Mouse (Mus musculus): ENCODE measurements around the gene Mvb12b. TPM values are rescaled to one million over a fixed set of nuclear protein-coding genes. Genes with fewer than 3 reads are reported as not detected.
A peak's percentile ranks its signal among the peaks of the same experiment; 100 is the strongest.

Gene Mvb12b
- total and polyA plus RNA-seq, 3 experiments = 7.2 to 51.4 (median 46.2) TPM

- no peaks in the 10 kb centered on the region for H3K27me3 ChIP-seq (ENCODE audit: insufficient read depth, low read length)
- peaks cover 85% of the 10 kb centered on the region for H3K36me3 ChIP-seq (replicated peaks)
- no peaks in the 10 kb centered on the region for H3K9me3 ChIP-seq (replicated peaks)
- TF ChIP-seq CTCF (IDR thresholded peaks at IDR 0.05; ENCODE audit: low read depth, low read length) (no peak), TAL1 (conservative IDR thresholded peaks at IDR 0.05; ENCODE audit: low read depth, low read length) (no peak), GATA2 (IDR thresholded peaks at IDR 0.05; ENCODE audit: borderline replicate concordance, low read depth, low read length) (no peak), GATA1 (IDR thresholded peaks at IDR 0.05; ENCODE audit: borderline replicate concordance, low read length) (no peak)
- no peak for DNase-seq (ENCODE audit: low spot score)
- ATAC-seq (ENCODE audit: extremely low read depth, insufficient number of reproducible peaks, low FRiP score, poor library complexity, severe bottlenecking) = no peak
- H3K4me1 ChIP-seq (ENCODE audit: insufficient read depth, low read depth, low read length) = no peaks in the 10 kb centered on the region
- no peak overlapping the region for H3K4me3 ChIP-seq (ENCODE audit: low read depth, low read length)
Measured at GRCm38 (mm10) chr2:33759447-33759846, 128.3 kb downstream of the Mvb12b start.

- DNase-seq (ENCODE audit: low spot score) (no peak), ATAC-seq (ENCODE audit: extremely low read depth, insufficient number of reproducible peaks, low FRiP score, poor library complexity, severe bottlenecking) (no peak)
- Histone ChIP-seq H3K4me1 (ENCODE audit: insufficient read depth, low read depth, low read length) (no peaks in the 10 kb centered on the region), H3K27me3 (ENCODE audit: insufficient read depth, low read length) (no peaks in the 10 kb centered on the region), H3K9me3 (replicated peaks) (no peaks in the 10 kb centered on the region), H3K36me3 (replicated peaks) (peaks cover 88% of the 10 kb centered on the region), H3K4me3 (ENCODE audit: low read depth, low read length) (no peak overlapping the region)
- no peak for TF ChIP-seq GATA1 (IDR thresholded peaks at IDR 0.05; ENCODE audit: borderline replicate concordance, low read length)
Measured at GRCm38 (mm10) chr2:33755633-33756020, 132.1 kb downstream of the Mvb12b start.

- Histone ChIP-seq H3K9me3 (replicated peaks) (no peaks in the 10 kb centered on the region), H3K4me3 (ENCODE audit: low read depth, low read length) (no peak overlapping the region), H3K4me1 (ENCODE audit: insufficient read depth, low read depth, low read length) (no peaks in the 10 kb centered on the region), H3K27me3 (ENCODE audit: insufficient read depth, low read length) (no peaks in the 10 kb centered on the region), H3K36me3 (replicated peaks) (peaks cover 90% of the 10 kb centered on the region)
- DNase-seq (ENCODE audit: low spot score) = no peak
- ATAC-seq (ENCODE audit: extremely low read depth, insufficient number of reproducible peaks, low FRiP score, poor library complexity, severe bottlenecking) = no peak
- no peak for TF ChIP-seq GATA1 (IDR thresholded peaks at IDR 0.05; ENCODE audit: borderline replicate concordance, low read length)
Measured at GRCm38 (mm10) chr2:33754980-33755632, 132.6 kb downstream of the Mvb12b start.

- Histone ChIP-seq H3K4me3 (ENCODE audit: low read depth, low read length) (no peak overlapping the region), H3K27me3 (ENCODE audit: insufficient read depth, low read length) (no peaks in the 10 kb centered on the region), H3K9me3 (replicated peaks) (no peaks in the 10 kb centered on the region), H3K4me1 (ENCODE audit: insufficient read depth, low read depth, low read length) (no peaks in the 10 kb centered on the region), H3K36me3 (replicated peaks) (peaks cover 95% of the 10 kb centered on the region)
- no peak for DNase-seq (ENCODE audit: low spot score)
- TF ChIP-seq CTCF (IDR thresholded peaks at IDR 0.05; ENCODE audit: low read depth, low read length) (no peak), POLR2AphosphoS5 (IDR thresholded peaks at IDR 0.05; ENCODE audit: insufficient replicate concordance, low read depth, low read length) (no peak), GATA2 (IDR thresholded peaks at IDR 0.05; ENCODE audit: borderline replicate concordance, low read depth, low read length) (no peak)
- ATAC-seq (ENCODE audit: extremely low read depth, insufficient number of reproducible peaks, low FRiP score, poor library complexity, severe bottlenecking) = no peak
Measured at GRCm38 (mm10) chr2:33754317-33754633, 133.5 kb downstream of the Mvb12b start.

- Histone ChIP-seq H3K4me3 (ENCODE audit: low read depth, low read length) (no peak overlapping the region), H3K9me3 (replicated peaks) (no peaks in the 10 kb centered on the region), H3K4me1 (ENCODE audit: insufficient read depth, low read depth, low read length) (no peaks in the 10 kb centered on the region), H3K36me3 (replicated peaks) (peaks cover 95% of the 10 kb centered on the region), H3K27me3 (ENCODE audit: insufficient read depth, low read length) (no peaks in the 10 kb centered on the region)
- DNase-seq (ENCODE audit: low spot score) = no peak
- TF ChIP-seq GATA2 (IDR thresholded peaks at IDR 0.05; ENCODE audit: borderline replicate concordance, low read depth, low read length) (no peak), GATA1 (IDR thresholded peaks at IDR 0.05; ENCODE audit: borderline replicate concordance, low read length) (no peak), TAL1 (conservative IDR thresholded peaks at IDR 0.05; ENCODE audit: low read depth, low read length) (no peak), CTCF (IDR thresholded peaks at IDR 0.05; ENCODE audit: low read depth, low read length) (no peak), POLR2AphosphoS5 (IDR thresholded peaks at IDR 0.05; ENCODE audit: insufficient replicate concordance, low read depth, low read length) (no peak)
- ATAC-seq (ENCODE audit: extremely low read depth, insufficient number of reproducible peaks, low FRiP score, poor library complexity, severe bottlenecking) = no peak
Measured at GRCm38 (mm10) chr2:33753630-33754316, 134.0 kb downstream of the Mvb12b start.

- TF ChIP-seq CTCF (IDR thresholded peaks at IDR 0.05; ENCODE audit: low read depth, low read length) = no peak
- TF ChIP-seq POLR2AphosphoS5 (IDR thresholded peaks at IDR 0.05; ENCODE audit: insufficient replicate concordance, low read depth, low read length) = no peak
- no peak for TF ChIP-seq GATA2 (IDR thresholded peaks at IDR 0.05; ENCODE audit: borderline replicate concordance, low read depth, low read length)
- TF ChIP-seq TAL1 (conservative IDR thresholded peaks at IDR 0.05; ENCODE audit: low read depth, low read length) = no peak
- TF ChIP-seq GATA1 (IDR thresholded peaks at IDR 0.05; ENCODE audit: borderline replicate concordance, low read length) = no peak
- no peak overlapping the region for H3K4me3 ChIP-seq (ENCODE audit: low read depth, low read length)
Measured at GRCm38 (mm10) chr2:33750611-33751010, 137.1 kb downstream of the Mvb12b start.

GRCm38 (mm10) chr2:33746471-33746870 lies 141.3 kb downstream of the Mvb12b start:
- TF ChIP-seq GATA1 (IDR thresholded peaks at IDR 0.05; ENCODE audit: borderline replicate concordance, low read length) (no peak), TAL1 (conservative IDR thresholded peaks at IDR 0.05; ENCODE audit: low read depth, low read length) (no peak), CTCF (IDR thresholded peaks at IDR 0.05; ENCODE audit: low read depth, low read length) (peak; percentile 93), GATA2 (IDR thresholded peaks at IDR 0.05; ENCODE audit: borderline replicate concordance, low read depth, low read length) (no peak), POLR2AphosphoS5 (IDR thresholded peaks at IDR 0.05; ENCODE audit: insufficient replicate concordance, low read depth, low read length) (no peak)
- Histone ChIP-seq H3K4me3 (ENCODE audit: low read depth, low read length) (no peak overlapping the region), H3K4me1 (ENCODE audit: insufficient read depth, low read depth, low read length) (no peaks in the 10 kb centered on the region), H3K9me3 (replicated peaks) (no peaks in the 10 kb centered on the region), H3K27me3 (ENCODE audit: insufficient read depth, low read length) (no peaks in the 10 kb centered on the region), H3K36me3 (replicated peaks) (peaks cover 83% of the 10 kb centered on the region)
- no peak for ATAC-seq (ENCODE audit: extremely low read depth, insufficient number of reproducible peaks, low FRiP score, poor library complexity, severe bottlenecking)
- peak; percentile 54 for DNase-seq (ENCODE audit: low spot score)

More at GRCm38 (mm10) chr2:33750611-33751010, 137.1 kb downstream of the Mvb12b start:
- Histone ChIP-seq H3K36me3 (replicated peaks) (peaks cover 92% of the 10 kb centered on the region), H3K4me1 (ENCODE audit: insufficient read depth, low read depth, low read length) (no peaks in the 10 kb centered on the region), H3K9me3 (replicated peaks) (no peaks in the 10 kb centered on the region), H3K27me3 (ENCODE audit: insufficient read depth, low read length) (no peaks in the 10 kb centered on the region)
- DNase-seq (ENCODE audit: low spot score) = no peak
- ATAC-seq (ENCODE audit: extremely low read depth, insufficient number of reproducible peaks, low FRiP score, poor library complexity, severe bottlenecking) = no peak
